Mouse (Mus musculus): Measurements from ENCODE around the gene Adipoq.
A peak's percentile ranks its signal among the peaks of the same experiment; 100 is the strongest.
"Not testable (repeated sequence)": the region's sequence is repeated elsewhere in the genome, so short reads cannot be mapped to it uniquely, and the experiment has no call there.

Adipoq gene

GRCm38 (mm10) chr16:23158957-23159356 lies 12.6 kb downstream of the Adipoq start:
- DNase-seq (ENCODE audit: extremely low read depth, insufficient read length, low spot score), result no peak

GRCm38 (mm10) chr16:23159749-23160148 lies 13.4 kb downstream of the Adipoq start:
- peak; percentile 59 for DNase-seq (ENCODE audit: extremely low read depth, insufficient read length, low spot score)

GRCm38 (mm10) chr16:23162116-23162515 lies 15.8 kb downstream of the Adipoq start:
- peak; percentile 18 for DNase-seq (ENCODE audit: extremely low read depth, insufficient read length, low spot score)

- DNase-seq (ENCODE audit: extremely low read depth, insufficient read length, low spot score), result no peak
These were observed 18.1 kb downstream of the Adipoq start for GRCm38 (mm10) chr16:23164443-23164842.

- DNase-seq (ENCODE audit: extremely low read depth, insufficient read length, low spot score), result no peak
These were observed 19.1 kb downstream of the Adipoq start for GRCm38 (mm10) chr16:23165441-23165840.

DNA sequence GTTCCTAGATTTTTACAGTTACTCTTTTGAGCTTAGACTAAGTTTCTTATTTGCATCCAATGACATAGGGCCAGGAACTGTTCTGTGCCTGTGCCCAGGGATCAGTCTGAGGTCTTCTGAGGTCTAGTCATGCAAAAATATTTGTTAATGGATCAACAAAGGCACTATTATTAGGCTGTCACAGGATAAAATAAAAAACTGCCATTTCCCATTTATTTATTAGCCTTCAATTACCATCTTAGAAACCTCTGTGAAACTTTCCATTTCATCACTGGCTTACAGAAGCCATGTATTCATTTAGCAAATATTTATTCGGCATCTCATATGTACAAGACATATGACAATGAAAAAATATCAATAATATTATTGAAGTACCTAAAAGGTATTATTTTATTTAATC lies 20.3 kb downstream of the Adipoq start:
- no peak for DNase-seq (ENCODE audit: extremely low read depth, insufficient read length, low spot score)

DNA sequence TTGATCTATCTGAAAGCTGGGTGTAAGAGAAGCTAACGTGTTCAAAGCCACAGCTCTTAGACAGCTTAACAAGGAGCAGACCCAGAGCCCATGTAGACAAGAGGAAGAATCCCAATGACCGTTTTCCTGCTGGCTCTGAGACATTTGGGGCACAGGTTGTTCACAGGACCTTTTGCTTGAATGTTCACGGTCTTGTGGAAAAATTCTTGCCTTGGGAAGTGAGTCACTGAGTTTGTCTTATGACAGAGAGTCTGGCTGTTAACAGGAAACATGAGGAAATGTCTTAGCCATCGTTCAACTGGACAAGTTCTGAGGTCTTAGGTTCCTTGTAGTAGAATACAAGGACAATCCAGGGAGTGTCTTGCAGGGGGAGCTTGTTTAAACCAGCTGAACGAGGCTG lies 20.7 kb downstream of the Adipoq start:
- peak; percentile 41 for DNase-seq (ENCODE audit: extremely low read depth, insufficient read length, low spot score)

- no peak for DNase-seq (ENCODE audit: extremely low read depth, insufficient read length, low spot score)
These were observed 24.5 kb downstream of the Adipoq start for GRCm38 (mm10) chr16:23170813-23171212.

- DNase-seq (ENCODE audit: extremely low read depth, insufficient read length, low spot score), result no peak
These were observed 27.6 kb downstream of the Adipoq start for GRCm38 (mm10) chr16:23173904-23174303.

- DNase-seq (ENCODE audit: extremely low read depth, insufficient read length, low spot score), result no peak
These were observed 28.5 kb downstream of the Adipoq start for GRCm38 (mm10) chr16:23174855-23175254.

- DNase-seq (ENCODE audit: extremely low read depth, insufficient read length, low spot score), result no peak
These were observed 29.6 kb downstream of the Adipoq start for GRCm38 (mm10) chr16:23175956-23176355.

DNA sequence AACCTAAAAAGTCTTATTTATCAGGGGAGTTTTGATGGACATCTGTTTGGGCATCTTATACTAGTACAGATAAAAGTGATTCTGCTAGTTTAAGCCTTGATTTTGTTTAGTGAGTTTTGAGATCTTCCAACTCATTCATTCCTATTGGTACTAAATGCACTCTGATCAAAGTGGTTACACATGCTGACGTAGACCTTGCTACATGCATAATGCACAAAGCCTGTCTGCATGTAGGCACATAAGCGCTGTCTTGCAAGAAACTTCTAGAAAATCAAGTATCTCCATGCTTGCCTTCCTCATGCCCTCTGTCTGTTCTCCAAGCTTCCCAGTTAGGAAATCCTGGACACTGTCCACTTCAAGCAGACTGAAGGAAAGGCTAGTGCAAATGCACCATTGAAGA lies 31.5 kb downstream of the Adipoq start:
- no peak for DNase-seq (ENCODE audit: extremely low read depth, insufficient read length, low spot score)

- no peak for DNase-seq (ENCODE audit: extremely low read depth, insufficient read length, low spot score)
These were observed 32.5 kb downstream of the Adipoq start for GRCm38 (mm10) chr16:23178796-23179195.

DNA sequence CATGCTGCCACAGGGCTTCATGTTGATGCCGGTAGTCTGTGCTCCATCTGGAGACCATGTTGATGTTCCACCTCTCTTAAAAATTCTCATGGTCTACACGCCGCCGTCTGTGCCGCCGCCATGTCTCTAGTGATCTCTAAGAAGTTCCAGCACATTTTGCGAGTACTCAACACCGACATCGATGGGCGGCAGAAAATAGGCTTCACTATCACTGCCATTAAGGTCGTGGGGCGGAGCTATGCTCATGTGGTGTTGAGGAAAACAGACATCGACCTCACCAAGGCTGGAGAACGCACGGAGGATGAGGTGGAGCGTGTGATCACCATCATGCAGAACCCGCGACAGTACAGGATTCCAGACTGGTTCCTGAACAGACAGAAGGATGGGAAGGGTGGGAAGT lies 33.1 kb downstream of the Adipoq start:
- DNase-seq (ENCODE audit: extremely low read depth, insufficient read length, low spot score), result not testable (repeated sequence)

DNA sequence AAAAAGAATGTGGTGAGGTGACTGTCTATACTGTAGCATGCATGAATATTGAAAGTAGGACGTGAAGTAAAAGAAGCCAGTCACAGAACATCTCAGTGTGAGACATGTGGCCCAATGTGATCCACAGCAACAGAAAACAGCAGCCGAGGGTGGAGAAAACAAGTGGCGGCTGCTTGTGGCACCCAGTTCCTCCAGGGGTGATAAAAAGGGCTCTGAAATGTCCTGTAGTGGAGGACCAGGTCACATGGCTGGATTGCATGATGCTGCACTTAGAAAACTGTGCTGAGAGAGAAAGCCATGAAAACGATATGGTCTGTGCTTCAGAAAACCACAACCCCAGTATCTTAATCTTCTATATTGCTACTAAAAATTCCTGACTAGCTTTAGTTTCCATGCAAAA lies 34.7 kb downstream of the Adipoq start:
- DNase-seq (ENCODE audit: extremely low read depth, insufficient read length, low spot score), result no peak

DNA sequence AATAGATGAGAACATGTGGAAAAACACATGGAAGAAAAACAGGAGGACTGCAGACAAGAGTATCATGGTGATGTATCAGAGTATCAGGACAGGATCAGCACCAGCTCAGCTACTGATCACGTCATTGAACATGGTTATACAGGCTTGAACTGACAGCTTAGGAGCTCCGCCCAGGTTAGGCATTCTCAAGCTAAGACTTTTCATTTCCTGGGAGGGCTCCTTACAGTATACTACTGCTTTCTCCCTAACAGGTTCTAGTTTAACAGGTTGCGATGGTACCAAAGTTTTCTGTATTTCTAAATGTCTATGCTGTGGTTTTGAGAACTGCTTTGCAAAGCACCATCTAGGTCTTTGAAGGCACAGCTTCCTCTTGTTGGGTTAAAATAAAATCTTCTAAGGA lies 35.2 kb downstream of the Adipoq start:
- DNase-seq (ENCODE audit: extremely low read depth, insufficient read length, low spot score), result no peak

DNA sequence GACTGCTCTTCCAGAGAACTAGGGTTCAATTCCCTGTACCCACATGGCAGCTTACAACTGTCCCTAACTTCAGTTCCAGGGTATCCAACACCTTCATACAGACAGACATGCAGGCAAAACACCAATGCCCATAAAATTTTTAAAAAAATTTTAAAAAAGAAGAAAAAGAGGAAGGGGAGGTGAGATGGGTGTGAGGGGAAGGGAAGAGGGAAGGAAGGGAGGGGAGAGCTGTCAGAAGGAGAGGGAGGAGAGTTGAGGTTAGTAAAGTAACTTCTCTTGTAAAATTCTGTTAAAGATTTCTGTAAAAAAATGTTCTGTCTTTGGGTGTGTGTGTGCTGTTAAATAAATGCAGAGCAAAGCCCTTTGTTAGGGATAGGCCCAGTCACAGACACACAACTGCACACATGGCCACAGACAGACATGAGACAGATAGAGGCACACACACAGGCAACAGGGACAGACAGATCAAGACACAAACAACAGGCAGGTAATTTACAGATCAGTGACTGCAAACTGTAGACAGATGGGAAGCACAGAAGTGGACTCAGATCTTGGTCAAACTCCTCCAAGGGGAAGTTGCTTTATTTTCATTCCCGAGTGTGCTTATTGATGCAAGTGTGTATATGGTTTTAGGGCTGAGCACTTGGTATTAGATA lies 35.7 kb downstream of the Adipoq start:
- no peak for DNase-seq (ENCODE audit: extremely low read depth, insufficient read length, low spot score)

- no peak for DNase-seq (ENCODE audit: extremely low read depth, insufficient read length, low spot score)
These were observed 39.5 kb downstream of the Adipoq start for GRCm38 (mm10) chr16:23185824-23186223.

GRCm38 (mm10) chr16:23186418-23186817 lies 40.1 kb downstream of the Adipoq start:
- DNase-seq (ENCODE audit: extremely low read depth, insufficient read length, low spot score), result no peak

GRCm38 (mm10) chr16:23187983-23188382 lies 41.6 kb downstream of the Adipoq start:
- no peak for DNase-seq (ENCODE audit: extremely low read depth, insufficient read length, low spot score)

- no peak for DNase-seq (ENCODE audit: extremely low read depth, insufficient read length, low spot score)
These were observed 43.3 kb downstream of the Adipoq start for GRCm38 (mm10) chr16:23189612-23190011.

DNA sequence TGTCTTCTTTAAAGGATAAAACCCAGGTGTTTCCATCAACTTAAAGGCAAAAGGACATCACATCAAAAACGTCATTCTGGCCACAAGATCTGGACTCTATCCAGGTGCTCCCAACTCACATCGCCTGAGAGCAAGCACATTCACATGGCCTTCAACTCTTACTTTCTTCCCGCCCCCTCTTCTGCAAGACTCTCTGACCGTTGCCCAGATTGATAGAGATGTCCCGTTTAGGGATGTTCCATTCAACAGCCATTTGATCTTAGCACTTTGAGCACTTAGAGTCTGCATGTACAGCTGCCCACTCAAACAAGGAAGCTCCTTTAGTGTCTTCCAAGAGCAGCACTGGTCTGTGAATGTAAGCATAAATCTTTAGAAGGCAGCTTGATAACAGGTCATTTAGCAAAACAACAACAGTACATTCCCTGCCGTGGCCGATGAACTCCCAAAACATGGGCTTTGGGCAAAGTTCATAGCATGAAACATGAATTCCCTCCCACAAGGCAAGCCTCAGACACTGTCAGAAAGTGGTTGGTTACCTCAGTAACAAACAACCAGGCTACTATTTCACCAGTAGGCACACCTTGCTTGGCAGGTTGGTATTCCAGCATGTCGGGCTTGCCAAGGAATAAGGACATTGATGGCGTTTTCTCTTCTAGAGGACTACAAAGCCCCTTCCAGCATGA lies 45.4 kb downstream of the Adipoq start:
- no peak for DNase-seq (ENCODE audit: extremely low read depth, insufficient read length, low spot score)
